Mouse (Mus musculus) stomach, postnatal 0 days (tissue): Measurements from ENCODE around the gene Phf11d. TPM values are rescaled to one million over a fixed set of nuclear protein-coding genes. Genes with fewer than 3 reads are reported as not detected.
"Not testable (repeated sequence)": the region's sequence is repeated elsewhere in the genome, so short reads cannot be mapped to it uniquely, and the experiment has no call there.

Experiments used
- ATAC-seq: fragments of 200-750 bp; cut with Nextera tagmentation; 2 replicates; pipeline ENCODE4 v1.8.0; 2017; ENCODE audit not compliant: low FRiP score, low TSS enrichment
- DNase-seq: peaks from one replicate; pipeline ENCODE4 v3.0.0-alpha.2; 2016; ENCODE audit warnings: low spot score
- H3K27ac ChIP-seq: fragments of 300-500 bp; sonication (generic); replicated peaks from 2 replicates; pipeline ENCODE4 v1.5.1; 2014; ENCODE audit warnings: mild to moderate bottlenecking, control low read depth
- H3K27me3 ChIP-seq: fragments of 300-500 bp; sonication (generic); 2 replicates; pipeline ENCODE4 v1.6.1; 2014; ENCODE audit warnings: low read length; ENCODE audit not compliant: control insufficient read depth, insufficient read depth
- H3K36me3 ChIP-seq: fragments of 300-500 bp; sonication (generic); 2 replicates; pipeline ENCODE4 v1.6.1; 2014; ENCODE audit warnings: low read length, mixed read lengths; ENCODE audit not compliant: control insufficient read depth, insufficient read depth
- H3K4me1 ChIP-seq: fragments of 300-500 bp; sonication (generic); replicated peaks from 2 replicates; pipeline ENCODE4 v1.6.1; 2014; ENCODE audit warnings: antibody characterized with exemption; ENCODE audit not compliant: control insufficient read depth, insufficient read depth
- H3K4me2 ChIP-seq: fragments of 300-500 bp; sonication (generic); replicated peaks from 2 replicates; pipeline ENCODE4 v1.6.1; 2014; ENCODE audit warnings: low read depth, mild to moderate bottlenecking, control low read depth, moderate library complexity
- H3K4me3 ChIP-seq: fragments of 300-500 bp; sonication (generic); 2 replicates; pipeline ENCODE4 v1.5.1; 2014; ENCODE audit warnings: low read depth, low read length, control low read depth
- H3K9ac ChIP-seq: fragments of 300-500 bp; sonication (generic); 2 replicates; pipeline ENCODE4 v1.6.1; 2014; ENCODE audit warnings: mild to moderate bottlenecking, low read length, control low read depth, mixed read lengths
- H3K9me3 ChIP-seq: fragments of 300-500 bp; sonication (generic); 2 replicates; pipeline ENCODE4 v1.6.1; 2016; ENCODE audit warnings: low read length; ENCODE audit not compliant: control insufficient read depth
- CTCF ChIP-seq: IDR thresholded peaks from 2 replicates; pipeline ENCODE4 v1.5.1; 2016; ENCODE audit warnings: antibody characterized with exemption, low read depth, mild to moderate bottlenecking, moderate library complexity
- EP300 ChIP-seq: optimal IDR thresholded peaks from 2 replicates; pipeline ENCODE3; 2016; ENCODE audit warnings: antibody characterized with exemption
- WGBS: fragments of 180-500 bp; shearing (Covaris S2); extraction: QIAGEN DNeasy Blood & Tissue Kit; methylation state at CpG from one replicate; pipeline ENCODE4 v1.1.7; 2014; 5-methylcytosine and 5-hydroxymethylcytosine counted together
- polyA plus RNA-seq: library from polyadenylated mRNA; unstranded; fragments of >200 nt; fragmentation: Nextera tagmentation; extraction: Ambion mirVana; gene quantifications from 2 replicates; pipeline ENCODE4 v1.2.1, GENCODE M21; 2015

The Phf11d gene
- polyA plus RNA-seq = 5.5 and 6.9 TPM in 2 replicates

GRCm38 (mm10) chr14:59365244-59365644 lies at the start of gene Phf11d:
Phf11d (minus strand) TSS chr14:59365470.
- Histone ChIP-seq H3K4me1 (0 out of 2 replicates have a peak, but pooled peaks cover 2% of the 10 kb centered on the region), H3K4me3 (peak within 1 kb of the TSS; percentile 30), H3K27ac (peak within 1 kb of the TSS; percentile 89), H3K9ac (0 out of 2 replicates have a peak within 1 kb of the TSS, but pooled peaks have one; percentile 43), H3K27me3 (no peaks in the 10 kb centered on the region), H3K36me3 (no peaks in the 10 kb centered on the region), H3K9me3 (no peaks in the 10 kb centered on the region), H3K4me2 (peak within 1 kb of the TSS; percentile 51)
- peak; percentile 75; the same call in 1 of the 2 replicates for ATAC-seq
- DNase-seq = peak; percentile 15
- 29% methylated on average over 6 of the region's 6 CpGs for WGBS
- TF ChIP-seq CTCF (peak; percentile 64), EP300 (no peak)

GRCm38 (mm10) chr14:59414979-59415378 lies 49.7 kb upstream of the Phf11d start:
- H3K4me1 ChIP-seq, H3K27me3 ChIP-seq, H3K27ac ChIP-seq, H3K9me3 ChIP-seq, H3K36me3 ChIP-seq, H3K4me2 ChIP-seq, H3K9ac ChIP-seq, H3K4me3 ChIP-seq, DNase-seq, ATAC-seq: not testable (repeated sequence)
- 97% methylated on average over 2 of the region's 2 CpGs for WGBS

GRCm38 (mm10) chr14:59396999-59397398 lies 31.7 kb upstream of the Phf11d start:
- Histone ChIP-seq H3K36me3 (no peaks in the 10 kb centered on the region), H3K4me2 (no peak overlapping the region), H3K27ac (no peak overlapping the region), H3K9me3 (no peaks in the 10 kb centered on the region), H3K27me3 (no peaks in the 10 kb centered on the region), H3K9ac (no peak overlapping the region), H3K4me1 (no peaks in the 10 kb centered on the region), H3K4me3 (no peak overlapping the region)
- no peak for TF ChIP-seq EP300
- no peak for TF ChIP-seq CTCF
- DNase-seq = no peak
- ATAC-seq = no peak
- WGBS = 74% methylated on average over 2 of the region's 2 CpGs

GRCm38 (mm10) chr14:59395281-59395680 lies 30.0 kb upstream of the Phf11d start, which contains the start of gene Phf11c:
Phf11c (minus strand) TSS chr14:59395381.
- H3K4me3 ChIP-seq = no peak within 1 kb of the TSS
- H3K27me3 ChIP-seq = no peaks in the 10 kb centered on the region
- no peaks in the 10 kb centered on the region for H3K9me3 ChIP-seq
- H3K9ac ChIP-seq = no peak within 1 kb of the TSS
- no peaks in the 10 kb centered on the region for H3K4me1 ChIP-seq
- H3K36me3 ChIP-seq = no peaks in the 10 kb centered on the region
- DNase-seq = no peak
- WGBS = 88% methylated on average over 3 of the region's 3 CpGs
- no peak within 1 kb of the TSS for H3K4me2 ChIP-seq
- TF ChIP-seq EP300 = no peak
- no peak for TF ChIP-seq CTCF
- no peak for ATAC-seq
- H3K27ac ChIP-seq = no peak within 1 kb of the TSS

- not testable (repeated sequence) for ATAC-seq
- 33% methylated on average over 4 of the region's 4 CpGs for WGBS
- TF ChIP-seq CTCF = peak; percentile 61
Observed at GRCm38 (mm10) chr14:59390181-59390580, 24.9 kb upstream of the Phf11d start.

GRCm38 (mm10) chr14:59389532-59389931 lies 24.3 kb upstream of the Phf11d start:
- Histone ChIP-seq H3K36me3 (no peaks in the 10 kb centered on the region), H3K9ac (no peak overlapping the region), H3K4me2 (no peak overlapping the region), H3K9me3 (no peaks in the 10 kb centered on the region), H3K27ac (no peak overlapping the region), H3K4me1 (no peaks in the 10 kb centered on the region), H3K27me3 (no peaks in the 10 kb centered on the region), H3K4me3 (no peak overlapping the region)
- no peak for ATAC-seq
- TF ChIP-seq CTCF (no peak), EP300 (no peak)
- DNase-seq = no peak
- 69% methylated on average over 1 of the region's 1 CpGs for WGBS

More at GRCm38 (mm10) chr14:59390181-59390580, 24.9 kb upstream of the Phf11d start:
- H3K27ac ChIP-seq, H3K27me3 ChIP-seq, DNase-seq, H3K9me3 ChIP-seq, H3K36me3 ChIP-seq, H3K4me1 ChIP-seq, H3K4me3 ChIP-seq, H3K4me2 ChIP-seq, H3K9ac ChIP-seq: not testable (repeated sequence)
